Mouse (Mus musculus) cortical plate, adult 2 months (tissue): ENCODE data around the gene Tstd2.

Source experiments
- CTCF ChIP-seq: fragments of 200-500 bp; IDR thresholded peaks from 2 replicates; pipeline ENCODE4 v1.5.1; 2011; ENCODE audit warnings: mild to moderate bottlenecking, control low read depth, low read length; ENCODE audit not compliant: insufficient read depth; ENCODE audit errors: extremely low read depth
- POLR2A ChIP-seq: fragments of 200-500 bp; IDR thresholded peaks from 2 replicates; pipeline ENCODE4 v1.6.1; 2011; ENCODE audit warnings: mild to moderate bottlenecking, low read length, control low read depth; ENCODE audit not compliant: insufficient read depth; ENCODE audit errors: extremely low read depth

GRCm38 (mm10) chr4:46097591-46097990 lies 40.9 kb downstream of the Tstd2 start:
- TF ChIP-seq CTCF (no peak), POLR2A (no peak)
